Mouse (Mus musculus) bone marrow, adult 2 months (tissue): Measurements from ENCODE around the gene Atp6v1e2. TPM values are rescaled to one million over a fixed set of nuclear protein-coding genes. Genes with fewer than 3 reads are reported as not detected.
A peak's percentile ranks its signal among the peaks of the same experiment; 100 is the strongest.

Experiments
- H3K27ac ChIP-seq: fragments of 200-500 bp; 2 replicates; pipeline ENCODE4 v1.5.1; 2012; ENCODE audit warnings: low read depth, mild to moderate bottlenecking, control low read depth, inconsistent platforms, low read length; ENCODE audit not compliant: control insufficient read depth, poor library complexity, insufficient read depth
- H3K4me1 ChIP-seq: fragments of 200-500 bp; 2 replicates; pipeline ENCODE4 v1.6.1; 2011; ENCODE audit warnings: low read length; ENCODE audit not compliant: control insufficient read depth, insufficient read depth
- H3K4me3 ChIP-seq: fragments of 200-500 bp; replicated peaks from 2 replicates; pipeline ENCODE3; 2011; ENCODE audit warnings: mild to moderate bottlenecking, low read depth, low read length, control low read depth; ENCODE audit not compliant: control insufficient read depth
- CTCF ChIP-seq: fragments of 200-500 bp; IDR thresholded peaks from 2 replicates; pipeline ENCODE4 v1.5.1; 2011; ENCODE audit warnings: low read length, control low read depth; ENCODE audit not compliant: control insufficient read depth, insufficient read depth
- POLR2A ChIP-seq: fragments of 200-500 bp; IDR thresholded peaks from 2 replicates; pipeline ENCODE4 v1.6.1; 2011; ENCODE audit warnings: low read depth, mild to moderate bottlenecking, control low read depth, low read length, borderline replicate concordance; ENCODE audit not compliant: control insufficient read depth
- WGBS: fragments of 180-500 bp; shearing (Covaris S2); methylation state at CpG from one replicate; pipeline ENCODE4 v1.1.7; 2018; 5-methylcytosine and 5-hydroxymethylcytosine counted together
- polyA plus RNA-seq: library from polyadenylated mRNA; stranded (reverse); fragments of >200 nt; gene quantifications from 2 replicates; pipeline ENCODE4 v1.2.4, GENCODE M21; 2011; ENCODE audit warnings: low replicate concordance; ENCODE audit not compliant: missing spikeins, insufficient read depth, insufficient read length

The Atp6v1e2 gene
- polyA plus RNA-seq, 1 experiment = not detected

DNA sequence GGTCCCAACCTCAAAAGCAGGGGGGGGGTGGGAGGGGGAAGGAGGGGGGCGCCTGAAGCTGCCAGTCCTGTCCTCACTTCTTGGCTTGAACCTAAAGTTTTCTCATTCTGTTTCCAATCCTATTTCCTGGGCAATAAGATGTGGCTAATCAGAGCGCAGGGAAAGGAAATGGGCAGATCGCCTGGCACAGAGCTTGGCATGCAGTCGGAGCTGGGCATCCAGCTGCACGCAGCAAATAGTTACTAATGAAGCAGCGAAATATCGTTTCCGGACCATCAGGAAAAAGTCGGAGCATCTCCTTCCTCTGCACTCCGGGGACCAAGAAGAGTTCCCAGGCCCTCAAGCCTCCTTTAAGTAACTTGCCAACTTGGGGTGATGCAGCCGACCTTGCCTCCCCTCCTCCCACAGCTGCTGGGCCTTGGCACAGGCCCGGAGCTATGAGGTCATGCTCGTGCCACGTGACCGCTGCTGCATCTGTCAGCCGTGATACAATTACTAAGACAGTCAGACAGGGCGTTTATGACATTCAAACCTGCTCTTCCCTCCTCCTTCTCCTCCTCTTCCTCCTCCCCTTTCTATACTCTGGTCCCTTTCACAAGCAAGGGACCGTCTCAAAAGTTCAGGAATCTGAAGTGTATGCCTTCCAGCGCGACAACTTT lies 10.1 kb downstream of the Atp6v1e2 start:
- WGBS = 5% methylated on average over 20 of the region's 20 CpGs
- no peaks in the 10 kb centered on the region; the same call in 1 of the 2 replicates for H3K4me1 ChIP-seq
- TF ChIP-seq CTCF (no peak), POLR2A (no peak)
- H3K4me3 ChIP-seq = peak overlapping the region; percentile 8
- H3K27ac ChIP-seq = no peak overlapping the region

- H3K27ac ChIP-seq = no peak overlapping the region
- no peaks in the 10 kb centered on the region; the same call in 1 of the 2 replicates for H3K4me1 ChIP-seq
- TF ChIP-seq CTCF = no peak
- TF ChIP-seq POLR2A = no peak
- no peak overlapping the region for H3K4me3 ChIP-seq
- WGBS = 58% methylated on average over 2 of the region's 2 CpGs
Observed at GRCm38 (mm10) chr17:86937064-86937463, 10.6 kb downstream of the Atp6v1e2 start.

GRCm38 (mm10) chr17:86932896-86933295 lies 14.8 kb downstream of the Atp6v1e2 start:
- TF ChIP-seq POLR2A (no peak), CTCF (no peak)

DNA sequence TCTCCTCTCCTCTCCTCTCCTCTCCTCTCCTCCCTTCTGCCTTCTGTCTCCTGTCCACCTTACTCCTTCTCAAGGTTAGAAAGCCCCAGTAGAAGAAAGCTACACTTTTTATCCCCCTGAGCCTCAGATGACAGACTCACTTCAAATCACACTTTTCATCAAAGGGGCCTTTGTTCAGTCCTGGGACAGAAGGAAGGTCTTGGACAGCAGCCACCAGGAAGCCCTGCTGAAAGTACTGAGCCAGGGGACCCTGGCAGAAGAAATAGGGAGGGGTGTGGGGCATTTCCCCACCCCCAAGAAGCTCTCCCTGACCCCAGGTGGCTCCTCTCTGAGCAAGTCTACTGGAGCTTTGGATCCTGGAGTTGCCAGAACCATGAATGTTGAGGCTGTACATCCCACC lies 17.7 kb downstream of the Atp6v1e2 start:
- TF ChIP-seq CTCF = no peak
- TF ChIP-seq POLR2A = no peak
- H3K4me3 ChIP-seq = no peak overlapping the region
- H3K27ac ChIP-seq = no peak overlapping the region
- peaks cover 4% of the 10 kb centered on the region for H3K4me1 ChIP-seq

More at GRCm38 (mm10) chr17:86932896-86933295, 14.8 kb downstream of the Atp6v1e2 start:
- Histone ChIP-seq H3K27ac (no peak overlapping the region), H3K4me3 (no peak overlapping the region), H3K4me1 (peaks cover 4% of the 10 kb centered on the region)
- WGBS = 56% methylated on average over 5 of the region's 5 CpGs

DNA sequence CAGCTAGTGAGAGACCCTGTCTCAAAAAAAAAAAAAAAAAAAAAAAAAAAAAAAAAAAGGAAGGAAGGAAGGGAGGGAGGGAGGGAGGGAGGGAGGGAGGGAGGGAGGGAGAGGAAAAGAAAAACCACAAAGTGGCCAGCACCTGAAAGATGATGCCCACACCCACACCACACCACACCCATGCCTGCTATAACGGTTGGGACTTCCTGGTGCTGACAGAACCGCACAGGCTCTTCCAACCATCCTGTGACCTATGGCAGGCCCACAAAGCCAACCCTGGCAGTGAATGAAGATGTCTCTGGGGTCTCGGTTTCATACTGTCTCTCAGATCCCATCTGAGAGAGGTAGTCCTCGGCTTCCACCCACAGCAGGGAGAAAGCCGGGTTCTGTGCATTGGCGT lies 18.3 kb downstream of the Atp6v1e2 start:
- Histone ChIP-seq H3K27ac (no peak overlapping the region), H3K4me3 (no peak overlapping the region), H3K4me1 (peaks cover 4% of the 10 kb centered on the region)
- no peak for TF ChIP-seq CTCF
- TF ChIP-seq POLR2A = no peak
- 44% methylated on average over 6 of the region's 6 CpGs for WGBS

GRCm38 (mm10) chr17:86926836-86927235 lies 20.9 kb downstream of the Atp6v1e2 start:
- Histone ChIP-seq H3K4me1 (peaks cover 4% of the 10 kb centered on the region), H3K27ac (no peak overlapping the region), H3K4me3 (no peak overlapping the region)
- WGBS = 79% methylated on average over 3 of the region's 3 CpGs
- TF ChIP-seq CTCF = no peak
- no peak for TF ChIP-seq POLR2A

GRCm38 (mm10) chr17:86924679-86925078 lies 23.0 kb downstream of the Atp6v1e2 start:
- no peak overlapping the region for H3K4me3 ChIP-seq
- no peak for TF ChIP-seq CTCF
- no peak for TF ChIP-seq POLR2A
- no peak overlapping the region for H3K27ac ChIP-seq
- peaks cover 3% of the 10 kb centered on the region for H3K4me1 ChIP-seq
- 87% methylated on average over 3 of the region's 3 CpGs for WGBS

DNA sequence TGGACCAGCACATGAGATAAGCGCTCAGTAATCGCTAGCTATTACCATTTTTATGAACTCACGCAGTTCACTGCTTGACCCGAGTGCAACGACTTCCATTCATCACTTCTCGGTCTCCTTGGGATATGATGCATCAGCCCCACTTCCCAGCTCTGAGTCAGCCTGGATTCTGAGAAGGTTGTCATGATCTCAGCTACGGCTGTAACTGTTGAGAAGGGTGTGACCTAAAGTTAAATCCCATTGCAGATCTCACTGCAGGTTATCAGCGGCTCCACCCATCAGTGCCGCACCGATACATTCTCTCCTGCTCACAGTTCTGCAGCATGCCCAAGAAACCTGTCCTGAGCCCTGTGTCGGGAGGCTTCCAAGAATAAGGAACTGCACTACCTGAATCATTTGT lies 28.0 kb downstream of the Atp6v1e2 start:
- Histone ChIP-seq H3K4me3 (no peak overlapping the region), H3K4me1 (no peaks in the 10 kb centered on the region), H3K27ac (no peak overlapping the region)
- WGBS = 83% methylated on average over 11 of the region's 11 CpGs
- TF ChIP-seq CTCF (no peak), POLR2A (no peak)

- Histone ChIP-seq H3K27ac (no peak overlapping the region), H3K4me1 (no peaks in the 10 kb centered on the region), H3K4me3 (no peak overlapping the region)
- no peak for TF ChIP-seq POLR2A
- TF ChIP-seq CTCF = peak; percentile 69
- 48% methylated on average over 6 of the region's 6 CpGs for WGBS
Observed at GRCm38 (mm10) chr17:86918786-86919185, 28.9 kb downstream of the Atp6v1e2 start.
